Mouse (Mus musculus) forebrain, embryonic 13.5 days (tissue): ENCODE results near the gene Olfr1509. TPM values are rescaled to one million over a fixed set of nuclear protein-coding genes. Genes with fewer than 3 reads are reported as not detected.

Experiments
- polyA plus RNA-seq: library from polyadenylated mRNA; unstranded; fragments of >200 nt; fragmentation: Nextera tagmentation; extraction: Ambion mirVana; gene quantifications from 2 replicates; pipeline ENCODE4 v1.2.1, GENCODE M21; 2015

The Olfr1509 gene
- polyA plus RNA-seq, 1 experiment from 2014 or later: not detected

Other genes starting within 250 kb of the Olfr1509 start
- 83.8 and 86.1 TPM in 2 replicates for gene Supt16, start 245.6 kb upstream of the Olfr1509 start, polyA plus RNA-seq
- 44.5 and 48.6 TPM in 2 replicates for gene Chd8, start 185.2 kb upstream of the Olfr1509 start, polyA plus RNA-seq
- 53.2 and 58.2 TPM in 2 replicates for gene Tox4, start 163.8 kb upstream of the Olfr1509 start, polyA plus RNA-seq
- 33.7 and 37.6 TPM in 2 replicates for gene Rab2b, start 163.4 kb upstream of the Olfr1509 start, polyA plus RNA-seq
- 55.3 and 55.6 TPM in 2 replicates for gene Mettl3, start 137.9 kb upstream of the Olfr1509 start, polyA plus RNA-seq
- 38.2 and 47.4 TPM in 2 replicates for gene Sall2, start 114.2 kb upstream of the Olfr1509 start, polyA plus RNA-seq
- gene Olfr1513, start 86.6 kb upstream of the Olfr1509 start, polyA plus RNA-seq: not detected in 2 replicates
- gene Olfr1512, start 63.8 kb upstream of the Olfr1509 start, polyA plus RNA-seq: not detected in 2 replicates
- gene Olfr1511, start 45.6 kb upstream of the Olfr1509 start, polyA plus RNA-seq: not detected in 2 replicates
- not detected in 2 replicates for gene Olfr1510, start 28.6 kb upstream of the Olfr1509 start, polyA plus RNA-seq
- gene Olfr1508, start 24.5 kb downstream of the Olfr1509 start, polyA plus RNA-seq: not detected in 2 replicates
- not detected in 2 replicates for gene Olfr1507, start 52.8 kb downstream of the Olfr1509 start, polyA plus RNA-seq